Mouse (Mus musculus) heart, embryonic 12.5 days (tissue): ENCODE measurements around the gene Tctex1d1. TPM values are rescaled to one million over a fixed set of nuclear protein-coding genes. Genes with fewer than 3 reads are reported as not detected.

Source experiments
- ATAC-seq: fragments of 200-750 bp; cut with Nextera tagmentation; 2 replicates; pipeline ENCODE4 v1.8.0; 2017; ENCODE audit warnings: moderate TSS enrichment, moderate library complexity; ENCODE audit not compliant: insufficient number of reproducible peaks, low FRiP score
- H3K27ac ChIP-seq: fragments of 300-500 bp; sonication (generic); 2 replicates; pipeline ENCODE4 v1.5.1; 2016; ENCODE audit warnings: mild to moderate bottlenecking, moderate library complexity; ENCODE audit not compliant: poor library complexity, severe bottlenecking
- H3K27me3 ChIP-seq: fragments of 300-500 bp; sonication (generic); replicated peaks from 2 replicates; pipeline ENCODE4 v1.6.1; 2016; ENCODE audit warnings: mild to moderate bottlenecking, moderate library complexity
- H3K36me3 ChIP-seq: fragments of 300-500 bp; sonication (generic); 2 replicates; pipeline ENCODE4 v1.6.1; 2016; ENCODE audit warnings: mild to moderate bottlenecking, moderate library complexity
- H3K4me1 ChIP-seq: fragments of 300-500 bp; sonication (generic); replicated peaks from 2 replicates; pipeline ENCODE4 v1.6.1; 2016; ENCODE audit warnings: mild to moderate bottlenecking
- H3K4me2 ChIP-seq: fragments of 300-500 bp; sonication (generic); 2 replicates; pipeline ENCODE4 v1.6.1; 2016; ENCODE audit warnings: mild to moderate bottlenecking, moderate library complexity
- H3K4me3 ChIP-seq: fragments of 300-500 bp; sonication (generic); 2 replicates; pipeline ENCODE4 v1.5.1; 2016; ENCODE audit warnings: mild to moderate bottlenecking
- H3K9ac ChIP-seq: fragments of 300-500 bp; sonication (generic); 2 replicates; pipeline ENCODE4 v1.6.1; 2016; ENCODE audit warnings: mild to moderate bottlenecking, moderate library complexity
- H3K9me3 ChIP-seq: fragments of 300-500 bp; sonication (generic); replicated peaks from 2 replicates; pipeline ENCODE4 v1.6.1; 2016; ENCODE audit warnings: mild to moderate bottlenecking, moderate library complexity
- WGBS: fragments of 180-500 bp; shearing (Covaris S2); methylation state at CpG from one replicate; pipeline ENCODE4 v1.1.7; 2016; 5-methylcytosine and 5-hydroxymethylcytosine counted together
- polyA plus RNA-seq: library from polyadenylated mRNA; unstranded; fragments of >200 nt; fragmentation: Nextera tagmentation; extraction: Ambion mirVana; gene quantifications from 2 replicates; pipeline ENCODE4 v1.2.1, GENCODE M21; 2016

Gene Tctex1d1
- polyA plus RNA-seq = not detected in 2 replicates

DNA sequence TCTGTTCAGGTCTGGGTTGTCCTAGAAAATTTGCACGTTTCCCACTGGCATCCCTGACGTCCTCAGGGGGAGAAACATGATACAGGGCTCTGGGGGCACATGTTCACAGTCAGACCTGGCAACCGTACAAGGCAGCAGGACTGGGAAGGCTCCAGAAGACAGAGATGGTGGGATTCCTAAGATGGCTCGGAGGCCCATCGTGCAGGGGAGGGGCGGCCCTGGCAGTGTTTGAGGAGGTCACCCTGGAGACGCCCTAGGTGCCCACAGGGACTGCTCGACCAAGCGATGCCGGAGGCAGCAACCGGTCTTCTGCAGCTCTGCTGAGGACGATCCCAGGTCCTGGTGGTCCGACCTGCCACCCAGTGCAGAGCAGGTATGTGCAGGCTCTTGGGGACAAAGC is at the start of gene Tctex1d1:
TSS of gene Tctex1d1 (plus strand) at position 167 of the 400 bp plus-strand sequence.
- no peak for ATAC-seq
- Histone ChIP-seq H3K9me3 (no peaks in the 10 kb centered on the region), H3K4me1 (peaks cover 11% of the 10 kb centered on the region), H3K36me3 (no peaks in the 10 kb centered on the region), H3K4me2 (peak within 1 kb of the TSS; percentile 84), H3K27me3 (peaks cover 20% of the 10 kb centered on the region), H3K9ac (no peak within 1 kb of the TSS), H3K27ac (no peak within 1 kb of the TSS), H3K4me3 (peak within 1 kb of the TSS; percentile 41)
- WGBS = under 1% methylated on average over 13 of the region's 13 CpGs

DNA sequence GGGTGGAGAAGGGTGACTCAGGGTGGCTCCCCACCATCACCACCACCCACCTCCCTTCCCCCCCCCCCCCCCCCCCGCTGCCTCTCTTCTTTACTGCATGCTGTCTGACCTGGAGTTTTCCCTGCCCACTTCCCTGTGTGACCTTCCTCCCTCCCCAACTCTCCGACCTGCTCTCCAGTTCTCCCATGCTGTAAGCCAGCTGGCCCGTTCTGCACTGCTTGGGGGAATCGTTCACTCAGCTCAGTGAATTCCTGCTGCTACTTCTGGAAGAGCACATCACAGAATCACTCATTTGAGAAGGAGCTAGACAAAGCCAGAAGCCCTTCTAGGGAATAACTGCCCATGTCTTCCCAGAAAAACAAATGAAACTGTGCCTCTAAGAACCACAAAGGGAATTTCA is 48.9 kb upstream of the Tctex1d1 start:
- Histone ChIP-seq H3K9me3 (no peaks in the 10 kb centered on the region), H3K36me3 (no peaks in the 10 kb centered on the region), H3K4me2 (no peak overlapping the region), H3K4me3 (no peak overlapping the region), H3K4me1 (no peaks in the 10 kb centered on the region), H3K9ac (no peak overlapping the region), H3K27ac (no peak overlapping the region), H3K27me3 (no peaks in the 10 kb centered on the region)
- WGBS = 34% methylated on average over 3 of the region's 4 CpGs
- ATAC-seq = no peak

DNA sequence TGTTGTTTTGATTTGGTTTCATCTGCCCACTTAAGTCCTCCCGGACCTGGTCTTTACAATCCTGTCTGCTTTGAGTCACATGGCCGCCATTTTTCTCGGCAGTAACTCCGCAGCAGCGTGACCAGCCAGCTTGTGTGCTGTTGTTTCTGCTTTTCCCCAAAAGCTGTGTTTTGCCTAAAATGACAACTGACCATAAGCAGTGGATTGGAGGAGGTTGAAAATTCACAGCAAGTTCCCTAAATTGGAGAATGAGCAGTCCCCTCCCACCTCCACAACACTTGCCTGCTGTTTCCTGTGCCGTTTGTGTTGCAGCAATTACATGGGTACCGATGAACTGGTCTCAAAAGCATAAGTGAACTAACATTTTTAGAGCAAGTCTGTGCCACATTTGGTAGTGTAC is 47.7 kb upstream of the Tctex1d1 start:
- Histone ChIP-seq H3K4me3 (no peak overlapping the region), H3K9ac (no peak overlapping the region), H3K36me3 (no peaks in the 10 kb centered on the region), H3K27ac (no peak overlapping the region), H3K27me3 (no peaks in the 10 kb centered on the region), H3K4me2 (no peak overlapping the region), H3K4me1 (no peaks in the 10 kb centered on the region), H3K9me3 (no peaks in the 10 kb centered on the region)
- WGBS = 77% methylated on average over 7 of the region's 7 CpGs
- no peak for ATAC-seq

DNA sequence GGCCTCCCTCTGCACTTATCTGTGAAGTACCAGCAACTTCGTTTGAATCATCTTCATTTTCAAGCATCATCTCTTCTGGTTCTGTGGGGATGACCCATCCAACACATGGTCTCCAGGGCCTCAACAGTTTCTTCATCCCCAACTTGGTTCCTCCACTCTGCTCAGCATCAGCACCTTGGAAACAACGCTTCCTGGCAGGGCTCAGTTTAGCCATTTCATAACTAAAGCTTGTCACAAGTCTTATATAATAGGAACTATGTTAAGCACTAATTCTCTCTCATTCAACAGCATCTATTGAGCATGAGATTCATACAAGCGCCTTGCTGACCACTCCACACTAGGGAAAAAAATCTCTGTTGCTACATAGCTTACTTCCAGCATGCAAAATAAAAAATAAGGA is 38.1 kb upstream of the Tctex1d1 start:
- H3K27me3 ChIP-seq = no peaks in the 10 kb centered on the region
- no peak overlapping the region for H3K4me3 ChIP-seq
- no peaks in the 10 kb centered on the region for H3K36me3 ChIP-seq
- H3K9ac ChIP-seq = no peak overlapping the region
- H3K9me3 ChIP-seq = no peaks in the 10 kb centered on the region
- no peak overlapping the region for H3K4me2 ChIP-seq
- H3K4me1 ChIP-seq = no peaks in the 10 kb centered on the region
- WGBS = 76% methylated on average over 3 of the region's 3 CpGs
- H3K27ac ChIP-seq = no peak overlapping the region
- no peak for ATAC-seq

DNA sequence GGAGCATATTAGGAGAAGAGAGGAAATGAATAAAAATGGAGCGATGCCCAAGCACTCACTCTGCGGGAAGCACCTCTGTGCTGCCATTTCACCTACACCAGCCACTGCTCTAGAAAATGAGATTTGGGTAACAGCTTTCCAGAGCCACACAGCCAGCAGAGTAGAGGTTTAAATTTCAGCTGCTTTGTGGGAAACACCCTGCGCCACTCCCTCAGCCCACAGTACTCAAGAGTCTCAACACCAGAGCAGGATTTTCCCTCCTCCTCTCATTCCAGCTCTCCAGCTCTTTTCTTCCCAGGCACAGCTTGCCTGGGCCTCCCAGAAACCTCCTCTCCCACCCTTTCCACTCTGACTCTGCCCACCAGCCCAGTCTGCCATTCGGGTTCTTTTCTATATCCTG is 37.7 kb upstream of the Tctex1d1 start:
- WGBS = 73% methylated on average over 4 of the region's 4 CpGs
- H3K4me2 ChIP-seq = no peak overlapping the region
- H3K9ac ChIP-seq = no peak overlapping the region
- H3K27me3 ChIP-seq = no peaks in the 10 kb centered on the region
- no peak for ATAC-seq
- no peaks in the 10 kb centered on the region for H3K9me3 ChIP-seq
- H3K36me3 ChIP-seq = no peaks in the 10 kb centered on the region
- H3K4me1 ChIP-seq = no peaks in the 10 kb centered on the region
- H3K27ac ChIP-seq = no peak overlapping the region
- no peak overlapping the region for H3K4me3 ChIP-seq

DNA sequence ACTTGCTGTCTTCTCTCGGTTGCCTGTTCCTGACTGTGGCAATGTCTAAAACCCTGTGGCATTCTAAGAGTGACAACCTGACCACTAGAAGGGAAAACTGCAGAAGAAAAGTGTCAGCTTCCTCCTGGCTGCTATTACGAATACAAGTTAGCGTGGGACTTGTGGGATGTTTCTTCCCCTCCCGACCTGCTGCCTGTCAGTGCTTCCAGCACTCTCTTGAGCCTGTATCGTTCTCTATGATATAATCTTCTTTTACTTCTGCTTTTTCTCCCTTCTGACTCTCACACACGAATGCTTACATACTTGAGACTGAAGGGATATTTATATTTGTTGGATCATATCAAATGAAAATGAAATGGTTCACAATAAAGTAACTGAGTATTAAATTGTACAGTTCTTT is 34.1 kb upstream of the Tctex1d1 start:
- no peaks in the 10 kb centered on the region for H3K36me3 ChIP-seq
- no peak overlapping the region for H3K27ac ChIP-seq

DNA sequence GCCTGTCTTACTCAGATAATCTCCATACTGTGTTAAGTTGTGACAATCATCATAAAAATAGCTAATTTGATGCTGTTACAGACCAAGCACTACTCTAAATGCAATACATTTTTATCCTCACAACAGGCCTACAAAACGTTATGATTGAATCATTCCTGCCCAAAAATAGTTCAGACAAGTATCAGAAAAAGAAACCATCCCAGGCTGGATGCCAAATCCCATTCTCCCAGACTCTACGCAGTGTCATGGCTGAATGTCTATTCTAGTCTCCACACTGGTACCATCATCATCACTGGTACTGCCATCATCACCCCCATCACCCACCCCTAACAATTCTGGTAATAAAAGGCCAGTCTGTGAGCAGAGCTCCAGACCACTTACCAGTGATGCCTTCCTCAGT is 25.9 kb upstream of the Tctex1d1 start:
- H3K4me2 ChIP-seq = no peak overlapping the region
- no peaks in the 10 kb centered on the region for H3K27me3 ChIP-seq
- H3K4me1 ChIP-seq = peaks cover 8% of the 10 kb centered on the region
- 65% methylated on average over 2 of the region's 2 CpGs for WGBS
- no peaks in the 10 kb centered on the region for H3K36me3 ChIP-seq
- no peak overlapping the region for H3K4me3 ChIP-seq
- no peak overlapping the region for H3K27ac ChIP-seq
- no peaks in the 10 kb centered on the region for H3K9me3 ChIP-seq
- no peak overlapping the region for H3K9ac ChIP-seq
- no peak for ATAC-seq

More for the DNA sequence above, 34.1 kb upstream of the Tctex1d1 start:
- Histone ChIP-seq H3K4me1 (no peaks in the 10 kb centered on the region), H3K4me2 (no peak overlapping the region), H3K9me3 (no peaks in the 10 kb centered on the region), H3K27me3 (no peaks in the 10 kb centered on the region), H3K9ac (no peak overlapping the region), H3K4me3 (no peak overlapping the region)
- ATAC-seq = no peak
- 59% methylated on average over 6 of the region's 6 CpGs for WGBS

DNA sequence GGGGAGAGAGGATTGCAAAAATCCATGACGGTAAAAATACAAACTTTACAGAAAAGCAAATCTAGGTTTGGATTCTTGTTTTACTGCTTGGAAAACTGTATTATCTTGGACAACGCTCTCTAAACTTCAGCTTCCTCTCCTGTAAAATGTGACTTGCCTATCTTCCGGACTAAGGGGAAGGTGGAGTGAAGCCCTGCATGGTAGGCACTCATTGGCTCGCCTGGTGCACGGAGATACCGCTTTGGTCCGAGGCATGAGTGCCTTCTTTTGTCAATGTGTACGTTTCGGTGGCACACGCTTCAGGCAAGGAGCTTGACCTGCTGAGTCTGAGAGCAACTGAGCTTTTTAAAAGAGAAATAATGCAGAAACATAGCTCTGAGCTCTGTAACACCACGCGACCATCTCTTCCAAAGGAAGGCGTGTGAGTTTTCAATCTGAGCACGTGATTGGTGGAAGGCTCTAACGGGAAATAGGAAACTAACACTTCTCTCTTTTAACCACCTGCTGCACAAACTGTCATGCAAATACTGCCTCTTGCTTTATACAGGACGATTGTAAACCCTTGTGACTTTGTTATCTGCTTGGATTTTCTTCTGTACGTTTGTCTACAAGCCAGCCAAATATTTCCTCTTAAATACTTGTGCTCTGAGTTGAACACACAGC is 23.0 kb upstream of the Tctex1d1 start:
- no peak for ATAC-seq
- peak overlapping the region; percentile 54 for H3K4me2 ChIP-seq
- H3K9me3 ChIP-seq = no peaks in the 10 kb centered on the region
- WGBS = 60% methylated on average over 17 of the region's 17 CpGs
- H3K27me3 ChIP-seq = no peaks in the 10 kb centered on the region
- no peak overlapping the region for H3K27ac ChIP-seq
- H3K4me1 ChIP-seq = peaks cover 8% of the 10 kb centered on the region
- H3K36me3 ChIP-seq = no peaks in the 10 kb centered on the region
- H3K4me3 ChIP-seq = no peak overlapping the region
- H3K9ac ChIP-seq = no peak overlapping the region

DNA sequence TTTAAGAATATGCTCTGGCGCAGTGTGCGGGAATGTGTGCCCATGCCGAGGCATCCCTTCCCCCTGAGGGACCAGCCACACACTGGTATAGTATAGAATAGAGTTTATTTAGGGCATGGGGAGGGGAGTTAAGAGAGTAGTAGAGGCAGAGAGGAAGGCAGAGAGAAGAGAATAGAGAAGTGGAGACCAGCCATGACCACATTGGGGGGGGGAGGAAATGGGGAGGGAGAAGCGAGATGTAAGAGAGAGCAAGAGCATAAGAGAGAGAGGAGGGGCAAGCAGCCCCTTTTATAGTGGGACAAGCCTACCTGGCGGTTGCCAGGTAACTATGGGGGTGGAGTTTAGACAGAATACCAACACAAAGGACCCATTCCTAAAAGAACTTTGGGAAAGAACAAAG is 19.0 kb upstream of the Tctex1d1 start:
- peaks cover 8% of the 10 kb centered on the region for H3K4me1 ChIP-seq
- no peak for ATAC-seq

DNA sequence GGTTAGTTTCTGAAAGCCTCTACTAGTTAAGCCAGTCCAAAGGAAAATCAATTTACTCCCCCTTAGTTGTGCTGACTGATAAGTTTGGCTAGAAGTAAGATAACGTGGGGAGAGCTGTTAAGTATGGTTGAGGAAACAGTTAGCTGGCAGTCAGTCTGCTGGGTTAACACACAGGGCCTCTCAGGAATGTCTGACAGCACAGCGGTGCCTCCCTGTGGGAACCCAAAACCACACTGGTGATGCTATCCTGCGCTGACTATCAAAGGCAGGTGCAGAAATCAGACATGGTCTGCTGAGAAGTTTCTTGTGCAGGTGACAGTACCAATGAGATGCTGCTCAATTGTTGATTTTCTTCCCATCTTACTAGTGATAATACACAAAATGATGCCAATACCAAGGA is 14.2 kb upstream of the Tctex1d1 start:
- WGBS = 32% methylated on average over 3 of the region's 3 CpGs
- ATAC-seq = no peak
- no peak overlapping the region for H3K4me3 ChIP-seq
- no peaks in the 10 kb centered on the region for H3K9me3 ChIP-seq
- H3K4me1 ChIP-seq = no peaks in the 10 kb centered on the region
- no peak overlapping the region for H3K9ac ChIP-seq
- H3K4me2 ChIP-seq = no peak overlapping the region
- H3K36me3 ChIP-seq = no peaks in the 10 kb centered on the region
- H3K27me3 ChIP-seq = 0 out of 2 replicates have a peak, but pooled peaks cover 4% of the 10 kb centered on the region
- H3K27ac ChIP-seq = no peak overlapping the region

More for the DNA sequence above, 19.0 kb upstream of the Tctex1d1 start:
- 86% methylated on average over 5 of the region's 5 CpGs for WGBS
- Histone ChIP-seq H3K36me3 (no peaks in the 10 kb centered on the region), H3K9ac (no peak overlapping the region), H3K9me3 (no peaks in the 10 kb centered on the region), H3K27me3 (no peaks in the 10 kb centered on the region), H3K4me3 (no peak overlapping the region), H3K27ac (no peak overlapping the region), H3K4me2 (no peak overlapping the region)

DNA sequence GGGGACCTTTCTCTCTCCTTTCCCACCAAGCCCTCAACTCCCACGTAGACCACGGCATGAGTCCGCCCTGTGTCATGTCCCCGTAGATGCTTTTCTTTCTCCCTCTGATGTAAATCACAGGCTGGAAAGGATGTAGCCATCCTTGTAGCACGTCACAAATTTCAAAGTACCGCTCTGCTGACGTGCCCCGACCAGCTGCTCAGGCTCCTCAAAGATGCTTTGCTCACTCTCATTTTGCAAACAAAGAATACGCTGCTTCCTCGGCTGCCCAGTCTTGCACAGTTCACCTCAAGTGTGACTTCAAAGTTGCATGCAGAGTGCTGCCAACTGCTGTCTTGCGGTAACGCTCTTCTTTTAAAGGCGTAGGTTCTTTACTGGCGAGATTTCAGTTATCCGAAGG is 10.6 kb upstream of the Tctex1d1 start:
- 87% methylated on average over 15 of the region's 15 CpGs for WGBS
- Histone ChIP-seq H3K36me3 (no peaks in the 10 kb centered on the region), H3K4me1 (no peaks in the 10 kb centered on the region), H3K27me3 (0 out of 2 replicates have a peak, but pooled peaks cover 4% of the 10 kb centered on the region), H3K4me2 (no peak overlapping the region), H3K9me3 (no peaks in the 10 kb centered on the region), H3K27ac (no peak overlapping the region), H3K4me3 (no peak overlapping the region), H3K9ac (no peak overlapping the region)
- no peak for ATAC-seq

DNA sequence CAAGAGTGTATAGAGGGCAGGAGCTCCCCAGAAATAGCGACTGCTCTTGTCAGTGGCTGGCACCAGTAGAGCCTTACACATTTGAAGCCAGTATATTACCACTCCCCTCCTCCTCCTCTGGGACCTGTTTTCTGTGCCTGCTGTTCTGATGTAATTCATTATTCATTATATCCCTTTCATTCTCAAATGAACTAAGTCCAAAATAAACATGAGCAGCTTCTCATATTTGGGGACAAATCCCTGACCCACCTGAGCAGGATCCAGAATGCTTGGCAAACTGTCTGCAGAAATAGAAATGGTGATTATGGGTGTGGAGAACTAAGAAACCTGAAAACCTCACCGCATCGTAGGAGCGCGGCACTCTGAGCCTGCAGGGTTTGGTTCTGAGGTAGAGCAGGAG is 8.8 kb upstream of the Tctex1d1 start:
- 87% methylated on average over 5 of the region's 5 CpGs for WGBS
- no peaks in the 10 kb centered on the region for H3K9me3 ChIP-seq
- no peak overlapping the region for H3K27ac ChIP-seq
- no peak overlapping the region for H3K9ac ChIP-seq
- no peak overlapping the region for H3K4me2 ChIP-seq
- no peak for ATAC-seq
- no peaks in the 10 kb centered on the region for H3K4me1 ChIP-seq
- no peaks in the 10 kb centered on the region for H3K36me3 ChIP-seq
- no peak overlapping the region for H3K4me3 ChIP-seq
- 0 out of 2 replicates have a peak, but pooled peaks cover 4% of the 10 kb centered on the region for H3K27me3 ChIP-seq
